Mouse (Mus musculus) megakaryocyte progenitor cell, adult 5-6 weeks (primary cell): ENCODE results near the gene Bet1. TPM values are rescaled to one million over a fixed set of nuclear protein-coding genes. Genes with fewer than 3 reads are reported as not detected.

ENCODE experiments used
- ATAC-seq: replicated peaks from 2 replicates; pipeline ENCODE4 v1.8.0; 2016; ENCODE audit warnings: mild to moderate bottlenecking, moderate TSS enrichment, inconsistent platforms; ENCODE audit not compliant: poor library complexity
- total RNA-seq, 2 experiments: library from RNA; stranded (forward) in 1 of 2; stranded (reverse) in 1 of 2; fragments of 157-497, 149-512 nt in 1 of 2; fragments of 200-1000 nt in 1 of 2; gene quantifications; 2 replicates each; pipeline versions ENCODE4 v1.2.3 to v1.2.4; 2015 to 2017

The Bet1 gene
- total RNA-seq (2015) (70.5 and 79.3 TPM in 2 replicates), total RNA-seq (2017) (79.1 and 81.2 TPM in 2 replicates)

GRCm38 (mm10) chr6:4086663-4087454 is at the start of gene Bet1:
Gene Bet1 (minus strand): TSS chr6:4086972.
- peak; percentile 99 for ATAC-seq

GRCm38 (mm10) chr6:4132239-4132638 is 45.5 kb upstream of the Bet1 start:
- ATAC-seq: no peak

- ATAC-seq: no peak
Measured at GRCm38 (mm10) chr6:4131149-4131548, 44.4 kb upstream of the Bet1 start.

GRCm38 (mm10) chr6:4118611-4119010 is 31.8 kb upstream of the Bet1 start:
- ATAC-seq: no peak

- no peak for ATAC-seq
Measured at GRCm38 (mm10) chr6:4090423-4090822, 3.7 kb upstream of the Bet1 start.

- ATAC-seq: no peak
Measured at GRCm38 (mm10) chr6:4072281-4072680, 14.5 kb downstream of the Bet1 start.

GRCm38 (mm10) chr6:4069714-4070113 is 17.1 kb downstream of the Bet1 start:
- ATAC-seq: no peak

- ATAC-seq: no peak
Measured at GRCm38 (mm10) chr6:4054387-4054786, 32.4 kb downstream of the Bet1 start.

GRCm38 (mm10) chr6:4052843-4053242 is 33.9 kb downstream of the Bet1 start:
- no peak for ATAC-seq

- ATAC-seq: peak; percentile 78
Measured at GRCm38 (mm10) chr6:4047200-4047599, 39.6 kb downstream of the Bet1 start.

GRCm38 (mm10) chr6:4041821-4042220 is 45.0 kb downstream of the Bet1 start:
- no peak for ATAC-seq

- ATAC-seq: no peak
Measured at GRCm38 (mm10) chr6:4030956-4031355, 55.8 kb downstream of the Bet1 start.

Other genes starting within 250 kb of the Bet1 start
- 2.7 and 3.3 TPM in 2 replicates for gene Tfpi2, start 98.1 kb downstream of the Bet1 start, total RNA-seq (2015)
- 0.57 and 1.4 TPM in 2 replicates for gene Tfpi2, start 98.1 kb downstream of the Bet1 start, total RNA-seq (2017)
- gene Gngt1, start 93.2 kb downstream of the Bet1 start, total RNA-seq (2015): not detected in 2 replicates
- gene Gngt1, start 93.2 kb downstream of the Bet1 start, total RNA-seq (2017): not detected in 2 replicates
- 11.2 and 12.3 TPM in 2 replicates for gene Gng11, start 83.1 kb downstream of the Bet1 start, total RNA-seq (2015)
- 6.0 and 6.7 TPM in 2 replicates for gene Gng11, start 83.1 kb downstream of the Bet1 start, total RNA-seq (2017)